Mouse (Mus musculus): ENCODE results near the gene Nlrp14.

- peak; percentile 29 for TF ChIP-seq CTCF (IDR thresholded peaks at IDR 0.05; ENCODE audit: low read depth, low read length)
- TF ChIP-seq POLR2A (IDR thresholded peaks at IDR 0.05; ENCODE audit: extremely low read depth, insufficient read depth, low read length) = no peak
Observed at GRCm38 (mm10) chr7:107215723-107216122, 48.9 kb downstream of the Nlrp14 start.

Data from liver, adult 2 months (tissue).